Mouse (Mus musculus): ENCODE data around the gene H2al2b. TPM values are rescaled to one million over a fixed set of nuclear protein-coding genes. Genes with fewer than 3 reads are reported as not detected.
"Not testable (repeated sequence)": the region's sequence is repeated elsewhere in the genome, so short reads cannot be mapped to it uniquely, and the experiment has no call there.

Gene H2al2b
- polyA plus RNA-seq (2011; ENCODE audit: insufficient read length, low read depth, missing spikeins): not detected in 2 replicates

DNA sequence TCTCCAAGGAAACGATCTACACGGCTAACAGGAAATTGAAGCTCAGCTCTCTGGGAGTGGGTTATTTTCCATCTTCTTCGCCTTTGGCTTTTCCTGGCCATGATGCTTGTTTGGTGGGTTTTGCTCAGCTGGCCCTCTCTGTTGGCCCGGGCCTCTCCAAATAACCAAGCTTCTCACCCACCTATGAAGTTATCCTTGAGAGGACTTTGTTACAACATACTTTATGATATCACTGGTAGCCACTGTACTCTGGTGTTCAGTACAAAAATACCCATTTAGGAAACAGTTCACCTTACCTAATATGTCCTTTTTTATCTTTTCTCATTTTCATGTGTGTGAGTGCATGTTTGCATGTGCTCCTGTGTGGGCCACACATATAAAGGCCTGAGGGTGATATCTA is at the start of gene H2al2b:
TSS of gene H2al2b (minus strand) at position 101 of the 400 bp plus-strand sequence.
- H3K4me1 ChIP-seq (ENCODE audit: control insufficient read depth, insufficient read depth, low read length); H3K4me3 ChIP-seq (ENCODE audit: insufficient read depth, low read length); H3K27ac ChIP-seq (ENCODE audit: insufficient read depth, low read length): not testable (repeated sequence)

Other genes with a start within 250 kb of the H2al2b start
- not detected in 2 replicates for gene H2al2c, start 121.6 kb downstream of the H2al2b start, polyA plus RNA-seq (2011; ENCODE audit: insufficient read length, low read depth, missing spikeins)
- not detected in 2 replicates for gene Sry, start 57.0 kb downstream of the H2al2b start, polyA plus RNA-seq (2011; ENCODE audit: insufficient read length, low read depth, missing spikeins)
- not detected in 2 replicates for gene Gm4064, start 75.5 kb upstream of the H2al2b start, polyA plus RNA-seq (2011; ENCODE audit: insufficient read length, low read depth, missing spikeins)
- gene Rbmy, start 110.0 kb upstream of the H2al2b start, polyA plus RNA-seq (2011; ENCODE audit: insufficient read length, low read depth, missing spikeins): not detected in 2 replicates
- not detected in 2 replicates for gene Gm10256, start 110.0 kb upstream of the H2al2b start, polyA plus RNA-seq (2011; ENCODE audit: insufficient read length, low read depth, missing spikeins)
- gene Gm10352, start 180.3 kb upstream of the H2al2b start, polyA plus RNA-seq (2011; ENCODE audit: insufficient read length, low read depth, missing spikeins): not detected in 2 replicates
- gene Gm29289, start 211.9 kb upstream of the H2al2b start, polyA plus RNA-seq (2011; ENCODE audit: insufficient read length, low read depth, missing spikeins): not detected in 2 replicates